Mouse (Mus musculus): ENCODE results near the gene Arcn1. TPM values are rescaled to one million over a fixed set of nuclear protein-coding genes. Genes with fewer than 3 reads are reported as not detected.

The Arcn1 gene
- total RNA-seq, 2 experiments from 2014 or later: 91.2 to 97.7 TPM

- intact Hi-C loops (cut with DNase I): no loop called here
- DNase-seq (ENCODE audit: low spot score in 2 of 2): no peak
Measured at GRCm38 (mm10) chr9:44748473-44748872, 19.2 kb downstream of the Arcn1 start.

DNA sequence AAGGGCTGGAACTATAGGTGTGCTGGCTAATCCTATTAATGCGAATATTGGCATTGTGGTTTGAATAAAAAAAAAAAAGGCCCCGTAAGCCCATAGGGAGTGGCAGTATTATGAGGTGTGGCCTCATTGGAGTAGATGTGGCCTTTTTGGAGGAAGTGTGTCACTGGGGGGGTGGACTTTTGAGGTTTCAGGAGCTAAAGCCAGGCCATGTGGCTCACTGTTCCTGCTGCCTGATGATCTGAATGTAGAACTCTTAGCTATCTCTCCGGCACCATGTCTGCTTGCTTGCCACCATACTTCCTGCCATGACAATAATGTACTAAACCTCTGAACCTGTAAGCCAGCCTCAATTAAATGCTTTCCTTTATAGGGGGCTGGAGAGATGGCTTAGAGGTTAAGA is 20.3 kb downstream of the Arcn1 start:
- DNase-seq (ENCODE audit: low spot score in 2 of 2): no peak
- intact Hi-C loops (cut with DNase I): no loop called here

- intact Hi-C loops (cut with DNase I): no loop called here
- DNase-seq (ENCODE audit: low spot score in 2 of 2): no peak
Measured at GRCm38 (mm10) chr9:44746666-44747065, 21.0 kb downstream of the Arcn1 start.

DNA sequence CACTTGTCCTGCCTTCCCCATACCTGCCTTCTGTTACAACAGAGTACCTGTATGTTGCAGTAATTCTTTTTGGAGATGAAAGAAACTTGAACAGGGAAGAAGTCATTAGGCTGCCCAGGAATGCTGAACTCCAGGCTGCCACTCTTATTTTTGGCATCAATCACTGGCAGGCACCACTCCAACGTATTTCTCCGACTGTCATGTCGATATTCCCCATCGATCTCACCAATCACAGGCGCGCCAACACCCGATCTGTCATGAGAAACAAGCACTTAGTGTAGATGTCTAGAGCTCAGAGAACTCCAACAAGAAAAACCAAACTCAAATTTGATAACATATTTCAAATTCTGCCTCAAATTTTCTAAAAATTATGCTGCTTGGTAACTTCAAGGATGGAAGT is 22.3 kb downstream of the Arcn1 start:
- no peak for DNase-seq (ENCODE audit: low spot score in 2 of 2)
- intact Hi-C loops (cut with DNase I): no loop called here

DNA sequence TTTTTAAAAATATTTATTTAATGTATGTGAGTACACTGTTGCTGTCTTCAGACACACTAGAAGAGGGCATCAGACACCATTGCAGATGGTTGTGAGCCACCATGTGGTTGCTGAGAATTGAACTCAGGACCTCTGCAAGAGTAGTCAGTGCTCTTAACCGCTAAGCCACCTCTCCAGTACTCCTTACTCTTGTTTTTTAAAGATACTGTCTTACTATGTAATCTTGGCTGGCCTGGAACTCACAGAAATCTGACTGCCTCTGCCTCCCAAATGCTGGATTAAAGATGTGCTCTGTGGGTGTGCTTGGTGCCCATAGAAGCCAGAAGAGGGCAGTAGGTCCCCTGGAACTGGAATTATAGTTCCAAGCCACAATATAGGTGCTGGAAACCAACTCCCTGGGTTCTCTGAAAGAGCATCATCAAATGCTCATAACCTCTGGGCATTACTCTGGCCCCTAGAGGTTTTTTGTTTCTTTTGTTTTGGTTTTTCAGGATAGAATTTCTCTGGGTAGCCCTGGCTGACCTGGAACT is 26.9 kb downstream of the Arcn1 start:
- DNase-seq (ENCODE audit: low spot score in 2 of 2): no peak
- intact Hi-C loops (cut with DNase I): no loop called here

- DNase-seq (ENCODE audit: low spot score in 2 of 2): no peak
- intact Hi-C loops (cut with DNase I): no loop called here
Measured at GRCm38 (mm10) chr9:44737240-44737949, 30.2 kb downstream of the Arcn1 start.

DNA sequence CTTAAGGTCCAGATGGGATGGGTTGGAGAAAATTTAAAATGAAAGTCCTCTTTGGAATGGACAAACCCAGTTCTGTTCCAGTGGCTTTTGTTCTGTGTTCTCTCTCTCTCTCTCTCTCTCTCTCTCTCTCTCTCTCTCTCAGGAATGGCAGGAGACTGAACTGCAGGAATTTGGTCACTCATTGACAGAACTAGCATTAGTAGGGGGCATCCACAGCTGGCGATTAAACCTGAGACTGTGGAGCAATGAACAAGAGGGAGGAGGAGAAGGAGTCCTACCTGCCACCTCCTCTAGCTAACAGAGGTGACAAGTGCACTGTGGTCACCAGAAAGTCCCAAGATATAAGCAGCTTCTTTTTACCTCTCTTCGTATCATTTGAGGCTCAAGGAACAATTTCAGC is 31.3 kb downstream of the Arcn1 start:
- intact Hi-C loops (cut with DNase I): no loop called here

GRCm38 (mm10) chr9:44735886-44736285 is 31.8 kb downstream of the Arcn1 start:
- intact Hi-C loops (cut with DNase I): no loop called here
- no peak for DNase-seq (ENCODE audit: low spot score in 2 of 2)

More for the DNA sequence above, 31.3 kb downstream of the Arcn1 start:
- DNase-seq (ENCODE audit: low spot score in 2 of 2): no peak

DNA sequence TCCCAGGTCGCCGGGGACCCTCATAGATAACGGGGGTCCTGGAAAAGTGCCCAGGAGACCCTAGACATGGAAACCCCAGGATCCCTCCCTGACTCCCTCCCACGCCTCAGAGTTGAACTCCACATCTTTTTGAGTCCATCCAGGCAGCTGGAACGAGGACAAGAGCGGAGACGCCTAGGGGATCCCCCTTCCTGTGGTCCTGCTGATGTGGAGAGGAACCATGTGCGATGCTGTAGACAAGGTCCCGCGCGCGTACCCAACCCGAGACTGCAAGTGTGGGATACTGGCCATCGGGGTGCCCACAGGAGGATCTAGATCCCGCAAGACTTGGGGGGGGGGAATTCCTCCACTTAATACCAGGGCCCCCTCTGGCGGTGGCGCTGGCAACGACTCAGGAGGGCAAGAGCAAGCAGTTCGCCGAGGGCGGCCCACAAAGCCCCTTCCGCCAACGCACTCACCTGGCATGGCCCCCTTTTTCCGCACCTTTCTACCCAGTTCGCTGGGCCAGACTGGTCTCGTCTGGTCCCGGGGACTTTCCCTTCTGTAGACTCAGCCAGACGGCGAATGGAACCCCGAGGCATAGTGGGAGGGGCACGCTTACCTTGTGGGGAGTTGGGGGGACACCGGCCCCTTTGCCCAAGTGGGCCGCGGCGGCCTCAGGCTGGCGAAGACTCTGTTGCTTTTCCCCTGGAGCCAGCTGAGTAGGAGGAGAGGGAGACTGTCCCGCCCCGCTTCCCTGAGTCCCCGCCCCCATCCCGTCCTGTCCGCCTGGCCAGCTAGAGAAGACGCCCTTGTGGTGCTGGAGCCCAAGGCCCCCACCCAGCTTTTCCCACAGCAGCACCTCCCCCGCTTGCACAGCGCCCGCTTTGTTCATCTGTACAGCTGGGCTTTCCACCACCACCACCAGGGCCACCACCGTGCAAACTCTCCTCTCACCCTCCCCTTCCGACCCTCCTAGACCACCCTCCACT is 32.8 kb downstream of the Arcn1 start, which contains the start of gene Phldb1:
Phldb1 (minus strand) TSS at position 675 of the 971 bp plus-strand sequence.
- DNase-seq (ENCODE audit: low spot score in 2 of 2): peak in 1 of 2 experiments; percentile 61
- intact Hi-C loops (cut with DNase I): loop anchor here (1.0 kb wide), 1 partner anchor 80 kb away; no protein-coding TSS in a partner anchor

GRCm38 (mm10) chr9:44733671-44734523 is 33.7 kb downstream of the Arcn1 start:
- no peak for DNase-seq (ENCODE audit: low spot score in 2 of 2)
- intact Hi-C loops (cut with DNase I): loop anchor here (1.0 kb wide), 1 partner anchor 79 kb away; no protein-coding TSS in a partner anchor

- intact Hi-C loops (cut with DNase I): no loop called here
- no peak for DNase-seq (ENCODE audit: low spot score in 2 of 2)
Measured at GRCm38 (mm10) chr9:44732921-44733530, 34.6 kb downstream of the Arcn1 start.

- intact Hi-C loops (cut with DNase I): no loop called here
- no peak for DNase-seq (ENCODE audit: low spot score in 2 of 2)
Measured at GRCm38 (mm10) chr9:44732130-44732549, 35.5 kb downstream of the Arcn1 start.

GRCm38 (mm10) chr9:44727441-44727840 is 40.2 kb downstream of the Arcn1 start:
- no peak for DNase-seq (ENCODE audit: low spot score in 2 of 2)
- intact Hi-C loops (cut with DNase I): no loop called here

DNA sequence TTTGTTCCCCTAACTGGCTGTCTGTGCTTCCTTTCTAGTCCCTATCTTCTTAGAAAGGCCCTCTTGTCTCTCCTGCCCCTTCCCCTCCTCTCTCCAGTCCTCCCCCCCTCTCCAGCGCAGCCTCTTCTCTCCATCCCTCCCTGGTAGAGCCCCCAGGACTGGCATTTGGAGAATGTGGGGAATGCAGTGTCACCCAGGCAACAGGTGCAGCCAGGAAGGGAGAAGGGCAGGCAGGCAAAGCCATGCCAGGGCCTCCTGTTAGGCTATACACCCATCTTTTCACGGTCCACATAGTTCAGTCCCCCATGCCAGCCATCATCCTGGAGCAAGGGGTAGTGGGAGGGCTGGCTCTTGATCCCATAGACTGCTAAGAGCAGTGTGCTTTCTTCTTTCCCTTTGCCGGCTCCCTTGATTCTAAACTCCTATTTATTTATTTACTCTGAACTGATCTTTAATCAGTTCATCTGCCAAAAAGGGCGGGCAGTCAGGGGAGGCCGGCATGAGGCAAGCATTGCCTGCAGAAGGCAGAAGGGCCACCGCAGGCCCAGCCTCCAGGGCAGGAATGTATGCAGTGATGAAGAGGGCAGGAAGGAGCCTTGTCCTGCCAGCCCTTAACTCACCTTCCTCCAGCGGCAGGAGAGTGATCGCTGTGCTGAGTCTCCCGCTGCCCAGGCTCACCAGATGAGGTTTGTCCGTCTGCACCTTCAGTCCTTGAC is 41.1 kb downstream of the Arcn1 start:
- intact Hi-C loops (cut with DNase I): no loop called here
- DNase-seq (ENCODE audit: low spot score in 2 of 2): no peak

GRCm38 (mm10) chr9:44724665-44725064 is 43.0 kb downstream of the Arcn1 start:
- no peak for DNase-seq (ENCODE audit: low spot score in 2 of 2)
- intact Hi-C loops (cut with DNase I): no loop called here

- DNase-seq (ENCODE audit: low spot score in 2 of 2): peak; percentile 54 to 67
Measured at GRCm38 (mm10) chr9:44724223-44724622, 43.4 kb downstream of the Arcn1 start.

DNA sequence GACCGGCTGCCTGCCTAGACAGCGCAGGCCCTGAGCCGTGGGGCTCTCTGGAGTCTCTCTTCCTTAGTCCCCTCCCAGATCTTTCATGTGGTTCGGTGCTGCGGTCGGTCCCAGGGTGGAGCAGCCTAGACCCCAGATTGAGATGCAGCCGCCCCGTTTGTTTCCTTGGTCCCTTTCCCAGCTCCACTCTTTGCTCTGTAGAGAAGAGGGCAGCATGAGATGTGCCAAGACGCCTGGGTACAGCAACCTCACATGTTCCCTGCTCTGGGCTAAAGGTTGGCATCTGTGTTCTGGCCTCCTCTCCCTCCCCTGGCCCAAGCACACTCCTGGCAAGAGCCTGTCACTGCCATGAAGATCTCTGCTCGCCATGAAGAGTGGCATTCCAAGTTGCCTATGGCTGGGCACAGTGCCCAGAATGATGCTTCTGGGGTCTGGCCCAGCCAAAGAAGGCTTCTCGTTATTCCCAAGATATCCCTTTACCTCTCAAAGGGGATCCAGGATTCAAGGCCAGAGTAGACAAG is 44.1 kb downstream of the Arcn1 start:
- no peak for DNase-seq (ENCODE audit: low spot score in 2 of 2)
- intact Hi-C loops (cut with DNase I): no loop called here

More at GRCm38 (mm10) chr9:44724223-44724622, 43.4 kb downstream of the Arcn1 start:
- intact Hi-C loops (cut with DNase I): no loop called here

- DNase-seq (ENCODE audit: low spot score in 2 of 2): no peak
- intact Hi-C loops (cut with DNase I): no loop called here
Measured at GRCm38 (mm10) chr9:44723008-44723407, 44.6 kb downstream of the Arcn1 start.

All from left cerebral cortex, postnatal 14 days (tissue).